Mouse (Mus musculus): ENCODE data around the gene Nipal3. TPM values are rescaled to one million over a fixed set of nuclear protein-coding genes. Genes with fewer than 3 reads are reported as not detected.

Nipal3 gene
- polyA plus RNA-seq, 1 experiment from 2014 or later = 5.8 TPM

- no peak overlapping the region for H3K9ac ChIP-seq (ENCODE audit: low read depth, low read length)
- no peak for ATAC-seq (ENCODE audit: low FRiP score)
- no peak overlapping the region for H3K27ac ChIP-seq (ENCODE audit: low read depth, low read length)
- H3K4me2 ChIP-seq (replicated peaks; ENCODE audit: low read depth, low read length) = no peak overlapping the region
- 0 out of 2 replicates have a peak, but pooled peaks cover 3% of the 10 kb centered on the region for H3K27me3 ChIP-seq (ENCODE audit: control insufficient read depth, insufficient read depth, low read length)
- H3K36me3 ChIP-seq (ENCODE audit: control insufficient read depth, insufficient read depth, low read length) = no peaks in the 10 kb centered on the region
- peaks cover 6% of the 10 kb centered on the region for H3K4me1 ChIP-seq (replicated peaks; ENCODE audit: control insufficient read depth, insufficient read depth, low read length)
- no peak overlapping the region for H3K4me3 ChIP-seq (ENCODE audit: low read depth, low read length)
- WGBS = 55% methylated on average over 2 of the region's 2 CpGs
- no peaks in the 10 kb centered on the region for H3K9me3 ChIP-seq (ENCODE audit: control insufficient read depth, low read length)
- DNase-seq (ENCODE audit: low spot score) = no peak
Measured at GRCm38 (mm10) chr4:135530270-135530669, 35.4 kb upstream of the Nipal3 start.

- Histone ChIP-seq H3K4me2 (replicated peaks; ENCODE audit: low read depth, low read length) (no peak overlapping the region), H3K4me3 (ENCODE audit: low read depth, low read length) (no peak overlapping the region), H3K4me1 (replicated peaks; ENCODE audit: control insufficient read depth, insufficient read depth, low read length) (peaks cover 6% of the 10 kb centered on the region), H3K27me3 (ENCODE audit: control insufficient read depth, insufficient read depth, low read length) (0 out of 2 replicates have a peak, but pooled peaks cover 3% of the 10 kb centered on the region), H3K27ac (ENCODE audit: low read depth, low read length) (peak overlapping the region; percentile 24; the same call in 1 of the 2 replicates), H3K9ac (ENCODE audit: low read depth, low read length) (no peak overlapping the region), H3K36me3 (ENCODE audit: control insufficient read depth, insufficient read depth, low read length) (no peaks in the 10 kb centered on the region), H3K9me3 (ENCODE audit: control insufficient read depth, low read length) (no peaks in the 10 kb centered on the region)
- DNase-seq (ENCODE audit: low spot score) (peak; percentile 57), ATAC-seq (ENCODE audit: low FRiP score) (peak; percentile 84)
- 18% methylated on average over 14 of the region's 14 CpGs for WGBS
Measured at GRCm38 (mm10) chr4:135526039-135526710, 31.3 kb upstream of the Nipal3 start.

GRCm38 (mm10) chr4:135525057-135525456 is 30.2 kb upstream of the Nipal3 start:
- Histone ChIP-seq H3K9me3 (ENCODE audit: control insufficient read depth, low read length) (no peaks in the 10 kb centered on the region), H3K27ac (ENCODE audit: low read depth, low read length) (no peak overlapping the region), H3K27me3 (ENCODE audit: control insufficient read depth, insufficient read depth, low read length) (0 out of 2 replicates have a peak, but pooled peaks cover 3% of the 10 kb centered on the region), H3K9ac (ENCODE audit: low read depth, low read length) (no peak overlapping the region), H3K4me2 (replicated peaks; ENCODE audit: low read depth, low read length) (no peak overlapping the region), H3K36me3 (ENCODE audit: control insufficient read depth, insufficient read depth, low read length) (no peaks in the 10 kb centered on the region), H3K4me1 (replicated peaks; ENCODE audit: control insufficient read depth, insufficient read depth, low read length) (peaks cover 6% of the 10 kb centered on the region), H3K4me3 (ENCODE audit: low read depth, low read length) (no peak overlapping the region)
- DNase-seq (ENCODE audit: low spot score) (no peak), ATAC-seq (ENCODE audit: low FRiP score) (no peak)
- WGBS = 72% methylated on average over 12 of the region's 12 CpGs

- H3K4me1 ChIP-seq (replicated peaks; ENCODE audit: control insufficient read depth, insufficient read depth, low read length) = peaks cover 6% of the 10 kb centered on the region
- no peak overlapping the region for H3K4me2 ChIP-seq (replicated peaks; ENCODE audit: low read depth, low read length)
- DNase-seq (ENCODE audit: low spot score) (peak; percentile 49), ATAC-seq (ENCODE audit: low FRiP score) (no peak)
- no peaks in the 10 kb centered on the region for H3K36me3 ChIP-seq (ENCODE audit: control insufficient read depth, insufficient read depth, low read length)
- H3K27me3 ChIP-seq (ENCODE audit: control insufficient read depth, insufficient read depth, low read length) = 0 out of 2 replicates have a peak, but pooled peaks cover 3% of the 10 kb centered on the region
- 4% methylated on average over 6 of the region's 7 CpGs for WGBS
- no peaks in the 10 kb centered on the region for H3K9me3 ChIP-seq (ENCODE audit: control insufficient read depth, low read length)
- H3K4me3 ChIP-seq (ENCODE audit: low read depth, low read length) = no peak overlapping the region
- H3K27ac ChIP-seq (ENCODE audit: low read depth, low read length) = no peak overlapping the region
- no peak overlapping the region for H3K9ac ChIP-seq (ENCODE audit: low read depth, low read length)
Measured at GRCm38 (mm10) chr4:135523939-135524338, 29.1 kb upstream of the Nipal3 start.

GRCm38 (mm10) chr4:135520421-135520820 is 25.6 kb upstream of the Nipal3 start:
- no peaks in the 10 kb centered on the region for H3K9me3 ChIP-seq (ENCODE audit: control insufficient read depth, low read length)
- no peaks in the 10 kb centered on the region for H3K27me3 ChIP-seq (ENCODE audit: control insufficient read depth, insufficient read depth, low read length)
- no peak for DNase-seq (ENCODE audit: low spot score)
- no peak overlapping the region for H3K4me2 ChIP-seq (replicated peaks; ENCODE audit: low read depth, low read length)
- H3K27ac ChIP-seq (ENCODE audit: low read depth, low read length) = no peak overlapping the region
- H3K4me1 ChIP-seq (replicated peaks; ENCODE audit: control insufficient read depth, insufficient read depth, low read length) = no peaks in the 10 kb centered on the region
- no peak overlapping the region for H3K4me3 ChIP-seq (ENCODE audit: low read depth, low read length)
- WGBS = 79% methylated on average over 9 of the region's 9 CpGs
- ATAC-seq (ENCODE audit: low FRiP score) = no peak
- H3K36me3 ChIP-seq (ENCODE audit: control insufficient read depth, insufficient read depth, low read length) = no peaks in the 10 kb centered on the region
- no peak overlapping the region for H3K9ac ChIP-seq (ENCODE audit: low read depth, low read length)

- H3K9ac ChIP-seq (ENCODE audit: low read depth, low read length) = no peak overlapping the region
- no peaks in the 10 kb centered on the region for H3K27me3 ChIP-seq (ENCODE audit: control insufficient read depth, insufficient read depth, low read length)
- H3K9me3 ChIP-seq (ENCODE audit: control insufficient read depth, low read length) = no peaks in the 10 kb centered on the region
- H3K27ac ChIP-seq (ENCODE audit: low read depth, low read length) = no peak overlapping the region
- no peaks in the 10 kb centered on the region for H3K4me1 ChIP-seq (replicated peaks; ENCODE audit: control insufficient read depth, insufficient read depth, low read length)
- no peaks in the 10 kb centered on the region for H3K36me3 ChIP-seq (ENCODE audit: control insufficient read depth, insufficient read depth, low read length)
- DNase-seq (ENCODE audit: low spot score) (no peak), ATAC-seq (ENCODE audit: low FRiP score) (no peak)
- H3K4me2 ChIP-seq (replicated peaks; ENCODE audit: low read depth, low read length) = no peak overlapping the region
- WGBS = 87% methylated on average over 12 of the region's 12 CpGs
- no peak overlapping the region for H3K4me3 ChIP-seq (ENCODE audit: low read depth, low read length)
Measured at GRCm38 (mm10) chr4:135518135-135518534, 23.3 kb upstream of the Nipal3 start.

GRCm38 (mm10) chr4:135516351-135517316 is 21.8 kb upstream of the Nipal3 start:
- H3K4me2 ChIP-seq (replicated peaks; ENCODE audit: low read depth, low read length) = no peak overlapping the region
- no peak overlapping the region for H3K4me3 ChIP-seq (ENCODE audit: low read depth, low read length)
- H3K4me1 ChIP-seq (replicated peaks; ENCODE audit: control insufficient read depth, insufficient read depth, low read length) = no peaks in the 10 kb centered on the region
- DNase-seq (ENCODE audit: low spot score) (peak; percentile 73), ATAC-seq (ENCODE audit: low FRiP score) (no peak)
- H3K27me3 ChIP-seq (ENCODE audit: control insufficient read depth, insufficient read depth, low read length) = no peaks in the 10 kb centered on the region
- H3K9me3 ChIP-seq (ENCODE audit: control insufficient read depth, low read length) = no peaks in the 10 kb centered on the region
- no peak overlapping the region for H3K27ac ChIP-seq (ENCODE audit: low read depth, low read length)
- 50% methylated on average over 15 of the region's 15 CpGs for WGBS
- H3K36me3 ChIP-seq (ENCODE audit: control insufficient read depth, insufficient read depth, low read length) = no peaks in the 10 kb centered on the region
- H3K9ac ChIP-seq (ENCODE audit: low read depth, low read length) = no peak overlapping the region

GRCm38 (mm10) chr4:135514925-135515324 is 20.1 kb upstream of the Nipal3 start:
- 77% methylated on average over 14 of the region's 14 CpGs for WGBS
- Histone ChIP-seq H3K4me2 (replicated peaks; ENCODE audit: low read depth, low read length) (no peak overlapping the region), H3K27ac (ENCODE audit: low read depth, low read length) (no peak overlapping the region), H3K4me1 (replicated peaks; ENCODE audit: control insufficient read depth, insufficient read depth, low read length) (no peaks in the 10 kb centered on the region), H3K36me3 (ENCODE audit: control insufficient read depth, insufficient read depth, low read length) (no peaks in the 10 kb centered on the region), H3K4me3 (ENCODE audit: low read depth, low read length) (no peak overlapping the region), H3K9me3 (ENCODE audit: control insufficient read depth, low read length) (no peaks in the 10 kb centered on the region), H3K27me3 (ENCODE audit: control insufficient read depth, insufficient read depth, low read length) (no peaks in the 10 kb centered on the region), H3K9ac (ENCODE audit: low read depth, low read length) (no peak overlapping the region)
- DNase-seq (ENCODE audit: low spot score) (no peak), ATAC-seq (ENCODE audit: low FRiP score) (no peak)

All from hindbrain, embryonic 11.5 days (tissue).